Mouse (Mus musculus): ENCODE measurements at regions not wholly inside any gene's neighbourhood (a gene's known extent, or its start where the extent isn't known, plus 50 kb on each side); places are given as distances from the start of the nearest gene placed in this dataset.

DNA sequence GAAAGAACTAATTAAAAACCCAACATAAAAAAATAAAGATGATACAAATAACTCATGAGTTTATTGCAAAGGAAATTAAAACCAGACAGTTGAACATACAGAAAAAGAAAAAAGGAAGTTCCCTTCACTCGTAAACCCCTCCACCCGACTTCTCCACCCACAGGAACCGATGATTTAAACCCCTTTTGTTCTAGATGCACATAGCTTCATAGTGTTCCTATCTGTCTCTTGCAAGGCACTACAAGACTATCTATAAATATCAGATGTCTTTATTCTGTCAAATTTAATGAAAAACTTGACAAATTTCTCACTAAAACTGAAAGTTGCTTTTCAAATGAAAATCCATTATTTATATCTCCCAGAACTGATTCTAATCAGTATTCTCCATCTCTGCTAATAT, 100.2 kb downstream of the Kctd12 start:
- TF ChIP-seq POLR2A (IDR thresholded peaks at IDR 0.05; ENCODE audit: control insufficient read depth, extremely low read depth, insufficient read depth, low read length, poor library complexity) (no peak), CTCF (IDR thresholded peaks at IDR 0.05; ENCODE audit: borderline replicate concordance, control insufficient read depth, extremely low read depth, insufficient read depth, low read length, poor library complexity) (no peak)

Data from thymus, adult 2 months (tissue).